Mouse (Mus musculus): ENCODE data around the gene Gpr27.

Gpr27 gene

DNA sequence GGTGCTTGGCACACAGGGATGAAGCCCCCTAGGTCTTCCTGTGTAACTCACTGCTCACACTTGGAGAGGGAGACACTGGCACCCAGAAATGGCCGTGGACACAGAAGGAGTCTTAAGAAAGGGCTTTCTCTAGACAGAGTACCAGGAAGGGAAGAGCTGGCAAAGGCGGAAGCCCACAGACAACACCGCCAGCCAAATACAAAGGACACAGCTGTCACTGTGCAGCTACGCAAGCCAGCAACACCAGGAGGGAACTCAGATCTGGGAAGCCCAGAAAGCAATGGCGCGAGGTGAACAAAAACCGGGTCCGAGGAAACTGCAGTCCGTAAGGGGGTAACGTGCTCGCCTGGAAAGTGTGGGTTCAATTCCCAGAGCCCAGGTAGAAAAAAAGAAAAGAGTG lies 14.4 kb upstream of the Gpr27 start:
- DNase-seq, result no peak

- no peak for DNase-seq
Observed at GRCm38 (mm10) chr6:99683974-99684373, 8.5 kb upstream of the Gpr27 start.

DNA sequence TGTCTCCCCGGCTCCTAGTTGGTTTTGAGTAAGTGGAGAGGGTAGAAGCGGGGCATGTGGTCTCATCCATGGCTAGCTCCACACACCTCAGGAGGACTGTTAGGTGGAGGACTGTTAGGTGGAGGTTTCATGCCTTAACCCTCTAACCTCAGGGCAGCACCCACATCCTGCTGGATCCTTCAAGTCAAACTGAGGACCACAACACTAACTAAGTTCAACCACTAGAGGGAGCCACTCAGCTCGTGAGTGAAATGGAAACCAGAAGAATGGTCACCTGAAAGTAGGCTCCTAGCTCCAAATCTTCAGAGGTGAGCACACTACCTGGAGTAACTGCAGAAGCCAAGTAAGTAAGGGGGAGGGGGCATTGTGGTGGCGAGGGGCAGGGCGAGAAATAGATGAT lies 7.6 kb upstream of the Gpr27 start:
- DNase-seq, result peak; percentile 43

GRCm38 (mm10) chr6:99688513-99688912 lies 4.0 kb upstream of the Gpr27 start:
- no peak for DNase-seq

DNA sequence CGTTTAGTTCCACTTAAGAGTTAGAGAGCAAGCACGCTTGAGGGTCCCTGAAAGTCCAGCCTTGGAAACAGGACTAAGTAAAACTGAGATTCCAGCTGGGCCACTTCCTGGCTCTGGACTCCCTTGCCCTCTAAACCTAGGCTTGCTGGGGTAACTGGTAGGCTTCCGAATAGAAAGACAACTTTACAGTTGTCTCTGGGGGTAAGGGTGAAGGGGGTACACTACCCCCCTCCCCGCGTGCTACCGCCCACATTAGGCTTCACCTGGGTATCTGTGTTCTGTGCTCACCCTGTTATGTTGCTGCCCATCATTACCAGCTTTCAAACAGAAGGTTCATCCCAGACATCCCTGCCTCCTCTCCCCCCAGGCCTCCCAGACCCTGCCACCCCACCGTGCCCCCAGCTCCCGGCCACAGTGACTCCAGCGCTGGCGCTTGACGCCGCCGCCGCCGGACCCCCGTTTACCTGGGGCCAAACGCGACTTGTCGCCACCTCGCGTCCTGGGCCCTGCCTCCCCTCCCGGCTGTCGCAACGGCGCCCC lies 743 bp upstream of the Gpr27 start:
- no peak for DNase-seq

DNA sequence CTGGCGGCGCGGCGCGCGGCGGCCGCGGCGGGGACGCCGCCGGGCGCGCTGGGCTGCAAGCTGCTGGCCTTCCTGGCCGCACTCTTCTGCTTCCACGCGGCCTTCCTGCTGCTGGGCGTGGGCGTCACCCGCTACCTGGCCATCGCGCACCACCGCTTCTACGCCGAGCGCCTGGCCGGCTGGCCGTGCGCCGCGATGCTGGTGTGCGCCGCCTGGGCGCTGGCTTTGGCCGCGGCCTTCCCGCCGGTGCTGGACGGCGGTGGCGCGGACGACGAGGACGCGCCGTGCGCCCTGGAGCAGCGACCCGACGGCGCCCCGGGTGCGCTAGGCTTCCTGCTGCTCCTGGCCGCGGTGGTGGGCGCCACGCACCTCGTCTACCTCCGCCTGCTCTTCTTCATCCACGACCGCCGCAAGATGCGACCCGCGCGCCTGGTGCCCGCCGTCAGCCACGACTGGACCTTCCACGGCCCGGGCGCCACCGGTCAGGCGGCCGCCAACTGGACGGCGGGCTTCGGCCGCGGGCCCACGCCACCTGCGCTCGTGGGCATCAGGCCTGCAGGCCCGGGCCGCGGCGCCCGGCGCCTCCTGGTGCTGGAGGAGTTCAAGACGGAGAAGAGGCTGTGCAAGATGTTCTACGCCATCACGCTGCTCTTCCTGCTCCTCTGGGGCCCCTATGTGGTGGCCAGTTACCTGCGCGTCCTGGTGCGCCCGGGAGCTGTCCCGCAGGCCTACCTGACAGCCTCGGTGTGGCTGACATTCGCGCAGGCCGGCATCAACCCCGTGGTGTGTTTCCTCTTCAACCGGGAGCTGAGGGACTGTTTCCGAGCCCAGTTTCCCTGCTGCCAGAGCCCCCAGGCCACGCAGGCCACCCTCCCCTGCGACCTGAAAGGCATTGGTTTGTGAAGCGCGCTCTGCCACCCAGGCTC lies 700 bp downstream of the Gpr27 start:
- no peak for DNase-seq

DNA sequence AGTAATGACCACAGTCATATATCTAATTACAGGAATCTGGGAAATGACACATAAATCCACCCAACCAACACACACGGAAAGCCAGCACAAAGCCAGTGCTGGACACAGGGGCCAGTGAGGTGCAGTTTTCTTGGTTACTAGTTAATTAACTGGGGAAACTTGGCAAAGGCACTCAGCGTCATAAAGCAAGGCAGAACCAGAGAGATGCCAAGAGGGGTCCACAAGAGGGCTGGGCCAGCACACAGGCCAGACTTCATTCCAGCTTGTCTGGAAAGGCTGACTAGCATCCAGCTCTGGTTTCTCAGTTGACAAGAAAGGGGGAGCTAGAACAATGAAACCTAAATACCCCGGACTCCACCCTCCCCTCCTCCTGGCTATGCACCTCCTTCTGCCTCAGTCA lies 8.0 kb downstream of the Gpr27 start:
- DNase-seq, result no peak

DNA sequence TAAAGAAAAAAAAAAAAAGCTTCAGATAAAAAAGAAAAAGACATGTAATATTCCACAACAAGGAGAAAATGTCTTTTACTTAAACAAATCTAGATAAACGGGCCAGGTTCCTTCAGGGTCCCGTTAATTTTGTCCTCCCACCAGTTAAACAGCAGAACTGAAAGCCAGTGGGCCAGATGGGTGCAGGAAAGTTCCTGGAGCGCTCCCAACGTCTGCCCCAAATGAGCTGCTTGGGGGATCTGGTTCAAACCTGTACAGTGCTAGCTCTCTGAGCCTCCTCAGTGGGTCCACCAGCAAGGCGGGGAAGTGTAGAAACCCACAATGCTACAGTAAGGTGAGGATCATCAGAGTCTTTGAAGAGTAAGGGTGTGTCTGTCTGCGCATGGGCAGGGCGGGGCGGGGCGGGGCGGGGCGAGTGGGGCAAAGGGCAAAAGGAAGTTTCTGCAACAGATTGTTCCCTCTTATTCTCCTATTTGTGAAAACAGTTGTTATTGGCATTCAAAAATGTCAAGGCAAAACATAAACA lies 19.2 kb downstream of the Gpr27 start:
- no peak for DNase-seq

DNA sequence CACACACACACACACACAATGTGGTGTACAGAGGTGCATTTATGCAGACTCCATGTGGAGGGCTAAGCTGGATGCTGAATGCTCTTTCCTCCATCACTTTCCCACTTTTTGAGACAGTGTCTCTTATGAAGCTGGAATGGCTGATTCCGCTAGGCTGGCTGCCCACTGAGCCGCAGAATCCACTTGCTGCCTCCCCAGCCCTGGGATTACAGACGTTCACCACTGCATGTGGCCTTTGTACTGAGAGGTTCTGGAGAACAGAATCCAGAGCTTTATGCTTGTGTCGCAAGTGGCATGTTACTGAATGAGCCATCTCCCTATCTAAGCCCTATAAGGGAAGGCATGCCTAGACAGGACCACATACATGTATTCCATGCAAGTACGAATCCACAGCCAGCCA lies 20.8 kb downstream of the Gpr27 start:
- no peak for DNase-seq

DNA sequence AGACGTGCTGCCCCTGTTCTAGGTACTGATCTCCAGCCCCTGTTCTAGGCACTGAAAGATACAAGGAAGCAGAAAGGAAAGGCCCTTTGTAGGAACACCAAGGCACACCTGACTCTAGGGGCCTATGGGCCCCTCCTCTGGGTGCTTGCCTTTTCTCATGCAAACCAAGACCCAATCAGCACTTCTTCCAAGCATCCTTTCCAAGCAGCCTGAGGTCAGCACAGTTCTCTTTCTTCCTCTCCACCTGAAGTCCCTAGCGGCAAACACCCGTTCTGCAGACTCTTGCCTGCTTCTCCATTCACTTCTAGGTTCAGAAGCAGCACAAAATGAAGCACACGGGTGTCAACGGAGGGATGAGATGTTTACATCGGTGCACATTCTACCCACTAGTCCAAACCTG lies 22.7 kb downstream of the Gpr27 start:
- no peak for DNase-seq

GRCm38 (mm10) chr6:99715913-99716312 lies 23.4 kb downstream of the Gpr27 start:
- no peak for DNase-seq

DNA sequence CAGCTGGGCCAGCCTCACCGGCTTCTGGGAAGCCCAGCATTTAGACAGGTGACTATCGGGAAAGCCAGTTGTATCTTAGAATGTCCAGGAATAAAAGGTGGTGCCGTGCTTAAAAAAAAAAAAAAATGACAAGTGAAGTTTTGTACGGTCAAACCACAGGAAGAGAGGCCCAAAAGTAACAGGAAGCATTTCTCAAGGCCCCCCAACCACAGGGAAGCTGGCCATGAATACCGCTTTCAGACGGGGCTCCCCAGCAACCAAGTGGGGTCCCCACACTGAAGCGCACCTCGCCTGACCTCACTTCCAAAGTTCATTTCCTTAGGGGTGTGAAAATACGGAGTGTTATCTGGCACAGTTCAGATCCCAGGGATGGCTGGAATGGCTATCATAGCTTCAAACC lies 28.6 kb downstream of the Gpr27 start:
- no peak for DNase-seq

- no peak for DNase-seq
Observed at GRCm38 (mm10) chr6:99722390-99722789, 29.9 kb downstream of the Gpr27 start.

- no peak for DNase-seq
Observed at GRCm38 (mm10) chr6:99725971-99726561, 33.6 kb downstream of the Gpr27 start, which contains the start of gene Prok2. Gene Prok2 (minus strand): TSS chr6:99726392.

DNA sequence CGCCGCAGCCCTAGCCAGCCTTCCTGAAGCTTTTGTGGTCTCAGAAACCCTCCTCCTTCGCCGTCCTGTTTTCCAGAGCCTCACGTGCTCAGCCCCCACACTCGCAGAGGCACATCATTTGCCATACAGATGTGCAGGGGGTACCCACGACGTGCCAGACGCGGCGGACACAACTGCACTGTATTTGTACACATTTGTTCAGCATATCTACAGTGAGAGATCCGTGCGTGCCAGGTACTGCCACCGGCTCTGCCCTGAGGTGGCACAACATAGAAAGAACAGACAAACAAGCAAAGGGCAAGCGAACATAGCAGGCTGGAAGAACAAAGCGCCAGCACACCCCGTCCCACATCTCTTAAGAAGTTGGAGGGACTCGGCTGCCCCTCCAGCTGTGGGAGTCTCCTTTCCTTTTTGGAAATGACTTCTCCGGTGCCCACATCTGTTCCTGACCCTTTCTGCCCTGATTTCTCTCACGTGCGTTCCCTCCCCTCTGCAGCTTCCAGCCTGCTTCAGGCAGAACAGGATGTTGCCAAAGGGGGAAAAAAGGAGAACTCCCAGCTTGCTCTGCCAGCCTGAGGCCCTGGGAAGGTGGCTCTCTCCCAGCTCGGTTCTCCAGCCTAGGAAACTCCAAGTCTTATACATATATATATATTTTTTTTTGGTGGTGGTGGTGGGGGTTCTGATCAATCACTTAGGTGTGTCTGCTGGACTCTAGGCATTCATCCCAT lies 34.3 kb downstream of the Gpr27 start:
- DNase-seq, result no peak

DNA sequence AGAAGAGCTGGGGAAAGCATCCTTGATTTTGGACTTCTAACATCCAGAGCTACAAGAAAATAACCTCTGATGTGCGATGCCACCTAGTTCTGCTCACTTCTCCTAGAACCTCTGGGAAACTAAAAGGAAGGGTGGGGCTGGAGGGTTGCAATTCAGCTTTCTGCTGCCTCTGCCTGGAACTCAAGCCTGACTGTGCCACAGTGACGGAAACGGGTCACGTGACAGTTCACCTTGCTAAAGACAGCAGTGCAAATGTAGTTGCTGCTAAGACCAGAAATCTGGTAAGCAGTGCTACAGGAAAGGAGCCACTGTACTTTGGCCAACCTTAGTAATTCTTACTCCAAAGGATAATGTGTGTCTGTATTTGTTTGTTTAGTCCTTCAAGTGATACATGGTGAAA lies 37.4 kb downstream of the Gpr27 start:
- DNase-seq, result no peak

DNA sequence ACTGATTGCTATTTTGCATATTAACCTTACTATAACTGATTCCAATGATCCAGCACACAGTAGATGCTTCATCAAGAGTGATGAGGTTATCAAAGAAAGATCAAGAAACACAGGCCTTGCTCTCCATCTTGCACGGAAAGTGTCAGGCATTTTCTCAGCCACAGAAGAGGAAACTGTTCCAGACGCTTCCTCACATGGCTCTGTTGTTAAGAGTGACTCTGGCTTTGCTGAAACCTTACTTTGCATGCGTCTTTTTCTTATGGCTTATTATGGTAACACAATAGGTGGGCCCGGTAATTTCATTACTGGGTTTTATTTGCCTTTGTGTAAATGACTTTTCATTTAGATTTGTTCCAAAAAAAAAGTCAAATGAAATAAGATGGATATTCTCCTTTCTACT lies 39.4 kb downstream of the Gpr27 start:
- no peak for DNase-seq

GRCm38 (mm10) chr6:99732673-99733072 lies 40.2 kb downstream of the Gpr27 start:
- DNase-seq, result no peak

DNA sequence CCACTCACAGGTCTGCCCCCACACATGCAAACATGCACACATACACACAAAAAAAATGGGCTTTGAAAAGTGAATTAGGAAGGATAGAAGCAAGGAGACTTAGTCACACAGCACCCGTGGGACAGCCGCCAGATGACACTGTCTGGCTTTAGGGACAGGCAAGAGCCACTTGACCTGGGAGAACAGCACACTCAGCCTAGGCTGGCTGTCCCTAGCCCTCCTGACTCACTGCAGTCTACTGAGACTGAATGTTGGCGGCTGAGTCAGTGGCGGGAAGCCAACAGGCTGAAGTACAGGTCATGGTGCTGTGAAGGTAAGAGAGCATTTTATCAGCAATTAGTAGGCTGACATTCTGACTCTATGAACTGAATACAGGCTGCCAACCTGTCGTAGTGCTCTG lies 42.2 kb downstream of the Gpr27 start:
- DNase-seq, result no peak

DNA sequence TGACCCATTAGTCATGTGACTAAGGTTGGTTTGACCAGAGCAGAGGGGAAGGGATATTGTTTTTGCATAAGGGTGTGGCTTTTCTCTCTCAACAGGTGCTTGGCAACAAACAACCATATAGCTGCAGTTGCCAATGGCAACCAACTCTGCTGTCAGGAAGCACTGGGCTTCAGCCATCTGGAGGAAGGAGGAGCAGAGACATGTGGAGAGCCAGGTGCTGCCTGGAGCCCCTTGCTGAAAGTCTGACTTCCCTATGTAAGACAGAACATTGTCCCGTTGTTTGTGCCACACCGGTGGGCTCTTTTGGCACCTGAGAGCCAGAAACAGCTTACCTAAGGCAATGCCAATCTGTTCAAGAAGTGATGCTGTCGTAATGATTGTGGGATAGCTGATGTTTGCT lies 50.4 kb downstream of the Gpr27 start:
- no peak for DNase-seq
